Mouse (Mus musculus) cerebellum, postnatal 36 days (tissue): ENCODE data around the gene Tmem14a.
"Not testable (repeated sequence)": the region's sequence is repeated elsewhere in the genome, so short reads cannot be mapped to it uniquely, and the experiment has no call there.

Experiments used
- DNase-seq, 2 experiments: peaks; one replicate each; pipeline ENCODE4 v3.0.0; 2021 to 2022; ENCODE audit warnings: mixed read lengths in 2 of 2

Tmem14a gene

GRCm38 (mm10) chr1:21218489-21218919, at the start of gene Tmem14a:
Gene Tmem14a, plus strand, starts transcription at chr1:21218575.
- peak; percentile 86 to 87 for DNase-seq

DNA sequence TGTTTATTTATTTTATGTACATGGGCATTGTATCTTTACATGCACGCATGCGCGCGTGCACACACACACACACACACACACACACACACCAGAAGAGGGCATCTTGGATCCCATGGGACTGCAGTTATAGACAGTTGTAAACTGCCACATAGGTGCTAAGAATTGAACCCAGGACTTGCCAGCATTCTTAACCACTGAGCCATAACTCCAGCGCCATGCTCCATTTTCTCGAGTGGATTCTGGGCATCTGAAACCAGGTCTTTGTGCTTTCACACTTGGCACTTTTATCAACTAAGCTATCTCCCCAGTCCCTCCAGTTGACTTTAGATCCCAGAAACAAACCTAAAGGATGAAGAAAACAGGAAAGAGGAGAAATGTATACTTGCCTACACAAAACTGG, 33.2 kb upstream of the Tmem14a start:
- DNase-seq = no peak

GRCm38 (mm10) chr1:21206241-21206640, 12.1 kb upstream of the Tmem14a start:
- no peak for DNase-seq

DNA sequence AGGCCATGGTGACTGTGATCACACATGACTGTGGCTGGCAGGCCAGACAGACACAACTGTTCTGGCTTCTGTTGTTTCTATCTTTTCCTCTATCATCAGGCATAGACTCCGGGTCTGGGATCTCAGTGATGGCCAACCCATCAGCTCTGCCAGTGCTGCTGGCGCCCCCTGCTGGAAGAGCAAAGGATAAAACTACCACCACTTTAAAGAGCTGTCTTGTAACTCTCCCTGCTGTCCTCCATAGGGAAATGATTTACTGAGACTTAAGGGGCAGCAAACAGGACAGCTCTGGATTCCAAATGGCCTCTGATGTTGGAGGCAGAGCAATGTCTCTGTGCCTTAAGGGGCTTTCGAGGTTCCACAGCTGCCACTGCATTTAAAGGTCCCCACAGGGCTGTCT, 4.8 kb upstream of the Tmem14a start:
- DNase-seq = not testable (repeated sequence)

DNA sequence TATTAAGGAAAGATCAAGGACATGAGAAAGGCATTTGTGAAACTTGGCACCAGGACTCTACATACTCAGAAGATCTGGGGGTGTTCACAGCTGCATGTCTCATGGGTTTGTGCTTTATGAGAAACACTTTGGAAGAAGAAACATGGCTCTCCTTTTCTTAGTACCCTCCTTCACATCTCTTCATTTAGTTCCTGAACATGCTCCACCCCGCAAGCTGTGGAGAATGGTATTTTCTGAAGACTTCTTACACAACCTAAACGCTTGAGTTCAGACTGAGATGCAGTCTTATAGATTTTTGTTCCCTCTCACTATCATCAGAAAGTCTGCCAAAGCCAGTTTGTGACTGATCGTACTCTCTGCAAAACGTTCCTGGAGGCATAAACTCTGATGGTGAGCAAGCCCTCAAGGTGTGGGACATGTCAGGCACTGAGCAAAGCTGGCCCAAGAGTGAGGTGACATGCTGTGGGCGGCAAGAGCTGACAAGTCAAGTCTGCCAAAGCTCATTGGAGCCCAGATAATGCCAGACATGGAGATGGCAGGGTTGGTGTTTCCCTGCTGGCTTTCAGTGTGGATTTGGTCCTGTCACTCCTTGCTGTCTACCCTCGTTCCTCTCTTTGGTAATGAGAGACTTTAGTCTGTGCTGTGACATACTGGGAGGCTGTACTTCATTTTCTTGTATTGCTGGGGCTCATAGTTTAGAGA, 4.2 kb upstream of the Tmem14a start:
- DNase-seq = not testable (repeated sequence)

DNA sequence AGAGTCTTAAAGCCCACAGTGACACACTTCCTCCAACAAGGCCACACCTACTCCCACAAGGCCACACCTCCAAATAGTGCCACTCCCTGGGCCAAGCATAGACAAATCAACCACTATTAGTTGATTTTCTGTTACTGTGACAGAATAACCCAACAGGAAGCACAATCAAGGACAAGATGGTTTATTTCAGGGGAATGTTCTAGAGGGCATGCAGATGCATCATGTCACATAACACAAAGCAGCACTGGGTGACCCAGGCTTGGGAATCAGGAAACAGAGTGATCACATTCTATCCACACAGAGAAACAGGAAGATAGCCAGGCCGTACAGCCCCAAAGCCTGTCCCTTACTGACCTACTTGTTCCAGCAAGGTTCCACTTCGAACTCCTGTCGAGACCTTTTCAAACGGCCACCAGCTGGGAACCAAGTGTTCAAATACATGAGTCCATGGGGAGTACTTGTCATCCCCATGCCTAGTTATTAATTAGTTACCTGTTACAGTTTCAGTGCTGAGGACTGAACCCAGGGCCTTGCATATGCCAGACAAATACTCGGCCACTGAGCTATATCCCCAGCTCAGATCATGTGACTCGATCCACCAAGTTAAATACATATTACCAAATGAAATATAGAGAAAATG, 9.5 kb downstream of the Tmem14a start:
- DNase-seq = no peak

DNA sequence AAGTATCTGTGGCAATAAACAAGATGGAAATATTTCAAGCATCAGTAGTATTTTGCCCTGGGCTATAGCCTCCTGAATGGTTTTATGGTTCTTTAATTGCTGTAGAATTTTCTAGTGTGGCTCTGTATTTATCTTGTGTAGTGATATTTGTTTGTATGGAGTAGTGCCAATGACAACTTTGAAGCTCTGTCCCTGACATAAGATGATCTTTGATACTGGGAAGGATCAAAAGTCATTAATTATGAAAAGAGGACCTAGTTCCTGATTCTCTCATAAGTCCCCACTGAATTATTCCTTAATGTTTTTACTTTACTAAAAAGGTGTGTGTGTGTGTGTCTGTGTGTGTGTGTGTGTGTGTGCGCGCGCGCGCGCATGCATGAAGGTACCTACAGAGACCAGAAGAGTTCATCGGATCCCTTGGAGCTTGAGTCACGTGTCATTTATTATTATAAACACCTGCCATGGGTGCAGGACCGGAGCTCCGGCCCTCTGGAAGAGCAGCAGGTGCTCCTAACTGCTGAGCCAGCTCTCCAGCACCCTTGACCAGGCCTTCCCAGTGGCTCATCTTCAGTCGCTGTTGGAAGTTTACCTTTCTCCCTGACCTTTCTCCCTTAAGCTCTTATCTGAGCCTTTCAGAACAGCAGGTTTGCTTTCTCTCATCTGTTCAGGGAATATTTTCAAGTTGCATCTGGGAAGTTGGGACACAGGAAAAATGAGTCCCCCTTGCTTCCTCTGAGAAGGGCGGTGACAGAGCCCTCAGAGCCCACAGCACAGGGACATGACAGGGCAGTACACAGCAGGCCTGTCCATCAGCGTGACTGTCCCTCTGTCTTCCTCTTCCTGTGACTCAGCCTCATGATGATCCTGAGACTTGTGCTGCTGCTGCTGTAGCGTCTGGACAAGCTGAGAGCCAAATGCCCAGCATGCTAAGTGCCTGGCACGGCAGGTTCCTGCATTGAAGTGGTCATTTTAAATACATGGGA, 10.7 kb downstream of the Tmem14a start:
- DNase-seq = not testable (repeated sequence)

GRCm38 (mm10) chr1:21230376-21230775, 12.0 kb downstream of the Tmem14a start:
- no peak for DNase-seq

- DNase-seq = no peak
These were observed 13.5 kb downstream of the Tmem14a start for GRCm38 (mm10) chr1:21231744-21232464.

DNA sequence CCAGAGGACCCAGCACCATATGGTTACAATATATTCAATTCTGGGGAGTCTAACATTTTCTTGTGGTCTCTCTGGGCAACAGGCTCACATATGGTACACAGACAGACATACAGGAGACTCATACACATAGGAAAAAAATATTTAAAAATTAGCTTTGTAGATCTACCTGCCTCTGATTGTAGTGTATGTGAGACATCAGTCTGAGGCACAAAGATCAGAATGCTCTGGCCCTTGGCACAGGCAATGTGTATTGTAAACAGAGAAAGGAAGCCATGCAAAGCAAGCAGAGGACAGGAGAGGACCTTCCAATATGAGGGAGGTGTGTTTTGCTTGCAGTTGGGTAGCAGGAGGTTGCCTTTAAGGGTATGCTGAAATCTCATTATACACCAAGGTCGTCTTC, 14.1 kb downstream of the Tmem14a start:
- DNase-seq = no peak

GRCm38 (mm10) chr1:21235359-21235758, 17.0 kb downstream of the Tmem14a start:
- no peak for DNase-seq

DNA sequence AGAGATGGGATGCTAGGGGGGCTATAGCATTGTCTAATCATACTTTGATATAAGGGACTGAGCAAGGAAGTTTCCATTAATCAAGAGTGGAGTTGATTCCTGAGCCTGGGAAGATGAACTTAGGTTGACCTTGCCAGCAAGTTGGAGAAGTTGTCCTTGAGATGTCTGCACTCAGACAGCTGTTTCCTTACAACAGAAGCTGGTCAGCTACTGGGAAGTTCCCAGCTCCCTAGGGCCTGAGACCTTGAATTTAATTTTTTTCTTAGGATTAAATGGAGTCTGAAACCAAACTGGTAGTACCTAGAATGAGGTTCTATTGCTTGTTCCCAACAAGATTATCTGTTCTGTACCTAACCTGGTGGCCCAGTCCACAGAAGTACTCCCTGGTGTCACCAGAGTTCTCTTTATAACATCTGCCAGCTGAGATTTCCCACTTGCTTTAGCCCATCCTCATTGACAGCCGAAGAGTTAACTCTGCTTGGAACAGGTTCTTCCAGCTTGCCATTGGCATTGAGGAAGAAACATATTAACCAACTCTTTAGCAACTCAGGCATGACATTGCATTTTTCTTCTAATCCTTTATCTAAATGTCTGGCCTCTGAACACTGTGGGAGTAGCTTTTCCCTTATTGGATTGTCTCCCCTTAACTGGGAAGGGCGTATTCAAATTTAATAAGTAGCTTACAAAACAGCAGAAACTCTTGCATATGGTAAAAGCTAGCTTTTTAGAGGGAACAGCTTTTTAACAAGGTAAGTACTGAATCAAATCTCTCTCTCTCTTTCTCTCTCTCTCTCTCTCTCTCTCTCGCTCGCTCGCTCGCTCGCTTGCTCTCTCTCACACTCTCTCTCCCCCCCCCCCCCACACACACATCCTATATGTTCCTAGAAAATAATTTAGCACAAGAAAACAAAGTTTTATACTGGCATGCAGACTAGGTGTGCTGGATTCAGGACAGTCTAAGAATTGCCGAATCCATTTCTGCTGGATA, 21.8 kb downstream of the Tmem14a start, which contains the start of gene Gsta3:
Gene Gsta3, plus strand, starts transcription at position 679 of the 988 bp plus-strand sequence.
- DNase-seq = no peak

- DNase-seq = no peak
These were observed 22.7 kb downstream of the Tmem14a start for GRCm38 (mm10) chr1:21241096-21241495.

DNA sequence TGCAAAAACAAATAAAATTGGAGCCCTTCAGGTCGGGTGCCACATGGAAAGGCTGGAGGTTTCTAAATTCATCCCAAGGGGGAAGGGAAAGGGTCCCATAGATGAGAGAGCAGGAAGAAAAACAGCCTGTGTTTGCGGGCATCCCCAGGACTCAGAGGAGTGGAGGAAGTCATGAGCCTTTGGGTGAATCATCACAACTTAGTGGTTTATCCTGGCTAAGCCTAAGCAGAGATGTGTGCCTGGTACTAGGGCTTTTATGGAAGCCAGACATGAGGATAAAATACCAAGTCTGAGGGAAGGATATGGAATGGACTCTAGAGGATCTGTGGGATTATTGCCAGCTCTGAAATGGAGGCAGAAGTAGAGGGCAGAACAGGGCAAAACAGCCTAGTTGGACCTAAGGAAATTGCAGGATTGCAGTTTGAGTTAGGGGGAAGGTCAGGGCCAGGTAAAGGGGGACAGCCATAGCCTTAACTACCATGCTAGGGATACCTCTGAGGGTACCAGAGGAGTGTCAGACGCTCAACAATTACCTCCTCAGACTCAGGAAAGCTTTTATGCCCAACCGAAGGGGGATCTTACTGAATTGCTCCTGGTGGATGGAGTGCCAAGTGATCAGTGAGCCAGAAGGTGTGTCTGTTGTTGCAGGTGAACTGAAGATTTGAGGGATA, 26.1 kb downstream of the Tmem14a start:
- no peak for DNase-seq

DNA sequence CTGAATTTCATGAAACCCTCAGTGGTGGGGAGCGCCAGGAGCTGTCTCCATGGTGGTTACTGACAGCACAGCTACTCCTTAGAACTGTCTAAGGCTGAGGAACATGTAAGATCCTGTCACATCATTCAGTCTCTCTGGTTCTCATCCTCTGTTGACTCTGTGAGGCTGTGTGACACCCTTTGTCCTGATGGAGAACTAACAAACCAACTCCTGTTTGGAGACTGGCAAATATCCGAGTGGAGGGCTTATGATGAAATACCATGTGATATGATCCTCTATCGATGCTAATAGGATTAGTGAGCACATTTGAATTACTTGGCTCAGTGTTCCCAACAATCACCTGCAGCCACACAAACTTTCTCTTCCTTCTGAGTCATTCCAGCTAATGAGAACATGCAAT, 27.8 kb downstream of the Tmem14a start:
- no peak for DNase-seq

- DNase-seq = no peak
These were observed 29.5 kb downstream of the Tmem14a start for GRCm38 (mm10) chr1:21247896-21248295.

- no peak for DNase-seq
These were observed 30.4 kb downstream of the Tmem14a start for GRCm38 (mm10) chr1:21248560-21249390.

DNA sequence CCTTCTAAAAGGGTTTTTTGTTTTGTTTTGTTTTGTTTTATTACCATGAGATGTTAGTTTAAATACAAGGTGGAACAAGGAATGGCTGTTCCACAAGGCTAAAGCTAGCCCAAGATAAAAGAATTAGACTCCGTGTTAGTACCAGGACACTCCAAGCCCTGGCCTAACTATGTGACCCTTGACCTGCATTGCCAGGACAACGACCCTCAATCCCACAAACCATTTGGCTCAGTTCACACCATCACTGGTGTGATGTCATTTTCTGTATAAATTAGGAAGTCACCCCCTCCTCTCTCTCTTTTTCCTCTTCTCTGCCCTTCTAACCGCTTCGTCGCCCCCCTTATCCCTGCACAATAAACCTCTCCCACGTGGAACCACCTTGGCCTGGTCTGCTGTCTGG, 33.3 kb downstream of the Tmem14a start:
- no peak for DNase-seq

- no peak for DNase-seq
These were observed 34.4 kb downstream of the Tmem14a start for GRCm38 (mm10) chr1:21252566-21253302.
